Mouse (Mus musculus) urinary bladder, adult 2 months (tissue): Measurements from ENCODE around the gene Msi2. TPM values are rescaled to one million over a fixed set of nuclear protein-coding genes. Genes with fewer than 3 reads are reported as not detected.

Experiments
- DNase-seq: peaks from one replicate; pipeline ENCODE4 v3.0.0; 2022; ENCODE audit warnings: low spot score
- polyA plus RNA-seq: library from polyadenylated mRNA; depleted of rRNA; stranded (reverse); fragments of >200 nt; gene quantifications from 2 replicates; pipeline ENCODE4 v1.2.3, GENCODE M21; 2012

Gene Msi2
- polyA plus RNA-seq, 1 experiment = 44.7 TPM

DNA sequence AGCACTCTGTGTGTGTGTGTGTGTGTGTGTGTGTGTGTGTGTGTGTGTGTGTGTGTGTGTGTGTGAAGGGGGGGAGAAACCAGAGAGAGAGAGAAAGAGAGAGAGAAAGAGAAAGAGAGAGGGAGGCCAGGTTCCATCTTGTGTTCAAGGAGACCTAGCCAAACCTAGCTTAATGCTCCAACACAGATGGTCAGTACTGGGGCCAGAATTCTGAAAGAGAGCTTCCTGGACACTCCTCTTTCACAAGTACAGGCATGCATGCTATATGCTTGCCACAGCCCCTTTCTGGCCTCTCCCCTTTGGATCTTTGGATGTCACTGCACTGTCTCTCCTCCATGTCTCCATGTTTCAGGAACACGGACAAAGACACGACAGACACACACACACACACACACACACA lies 41.7 kb downstream of the Msi2 start:
- no peak for DNase-seq

DNA sequence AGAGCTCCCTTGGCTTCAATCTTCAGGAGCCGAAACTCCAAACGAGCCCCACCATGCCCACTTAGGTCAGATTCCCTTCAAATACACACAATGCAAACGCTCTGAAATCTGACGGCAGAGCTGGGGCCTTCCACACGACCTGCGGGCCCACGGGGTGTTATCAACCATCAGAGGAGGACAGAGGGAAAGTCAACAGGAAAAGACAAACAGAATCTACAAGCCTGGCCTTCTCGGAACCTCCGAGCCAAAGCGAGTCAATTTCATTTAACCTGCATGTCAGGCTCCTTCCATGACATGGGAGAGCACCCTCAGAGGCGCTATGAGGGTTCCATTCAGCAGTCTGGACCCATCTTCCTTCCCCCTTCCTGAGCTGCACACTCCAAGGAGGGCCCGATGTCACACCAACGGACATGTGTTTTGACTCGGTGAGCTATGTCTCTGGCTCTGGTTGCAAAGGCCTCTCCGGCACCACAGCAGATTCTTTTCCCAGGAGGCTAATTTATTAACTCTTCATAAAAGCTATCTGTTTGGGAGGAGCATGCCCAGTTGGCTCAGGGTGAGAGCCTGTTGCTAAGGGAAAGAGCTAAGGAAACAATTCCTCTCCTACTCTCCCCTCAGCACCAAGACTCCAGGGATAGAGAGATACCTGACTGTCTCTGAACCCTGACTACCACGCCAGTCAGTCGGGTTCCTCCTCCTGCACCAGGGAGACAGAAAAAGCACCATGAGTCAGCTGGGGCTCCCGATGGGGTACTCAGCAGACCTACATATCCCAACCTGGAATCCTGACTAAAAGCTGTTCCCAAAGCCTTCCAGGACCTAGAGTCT lies 42.6 kb downstream of the Msi2 start:
- no peak for DNase-seq

- no peak for DNase-seq
These were observed 44.2 kb downstream of the Msi2 start for GRCm38 (mm10) chr11:88674075-88674474.

GRCm38 (mm10) chr11:88670925-88671324 lies 47.4 kb downstream of the Msi2 start:
- no peak for DNase-seq

GRCm38 (mm10) chr11:88669106-88669505 lies 49.2 kb downstream of the Msi2 start:
- DNase-seq = no peak

- DNase-seq = no peak
These were observed 50.0 kb downstream of the Msi2 start for GRCm38 (mm10) chr11:88668345-88668744.

- DNase-seq = no peak
These were observed 52.5 kb downstream of the Msi2 start for GRCm38 (mm10) chr11:88665799-88666198.

DNA sequence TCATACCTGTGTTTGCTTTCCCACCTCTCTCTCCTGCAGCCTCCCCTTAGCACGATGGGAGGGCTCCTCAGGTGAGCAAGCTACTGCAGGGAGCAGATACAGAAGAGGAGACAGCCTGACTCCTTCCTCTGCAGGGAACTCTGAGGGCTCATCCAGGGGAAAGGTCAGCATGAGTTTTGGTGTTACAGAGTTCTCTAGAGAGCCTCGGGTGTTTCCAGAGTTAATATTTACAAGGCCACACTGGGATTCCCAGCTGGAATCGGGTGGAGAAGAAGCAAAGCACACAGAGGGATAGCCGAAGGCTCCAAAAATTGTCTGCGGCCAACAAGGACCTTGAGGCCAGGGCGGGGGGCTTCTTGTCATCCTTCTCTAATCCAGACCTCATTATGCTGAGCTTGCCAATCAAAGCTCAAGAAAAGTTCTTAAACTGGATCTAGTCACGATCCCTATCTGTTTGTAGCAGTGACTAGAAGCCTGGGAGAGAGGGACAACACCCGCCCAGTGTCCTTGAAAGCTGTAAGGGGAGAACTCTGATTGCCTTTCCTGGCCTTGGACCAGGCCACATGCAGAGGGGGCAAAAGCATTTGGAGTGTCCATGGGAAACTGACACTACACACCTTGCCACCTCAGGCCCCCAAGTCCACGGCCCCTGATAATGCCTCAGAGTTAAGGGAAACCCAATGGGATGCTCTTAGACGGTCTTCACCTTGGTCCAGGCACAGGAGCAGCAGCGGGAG lies 56.7 kb downstream of the Msi2 start:
- no peak for DNase-seq

DNA sequence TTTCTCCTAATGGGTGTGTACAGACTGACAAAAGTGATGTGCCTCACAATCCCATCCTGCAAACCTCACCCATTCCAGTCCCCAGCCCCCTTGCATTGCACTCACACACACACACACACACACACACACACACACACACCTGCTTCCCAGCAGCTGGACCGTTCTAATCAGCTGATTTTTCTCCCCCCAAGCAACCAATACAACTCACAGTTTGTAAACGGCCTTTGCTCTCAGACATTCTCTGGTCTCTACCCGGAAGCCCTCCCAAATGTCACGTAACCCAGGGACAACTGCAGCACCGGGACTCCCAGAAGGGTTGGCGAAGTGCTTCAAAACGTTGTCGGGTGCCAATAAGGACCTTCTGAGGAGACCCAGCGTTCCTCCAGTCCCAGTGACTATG lies 57.9 kb downstream of the Msi2 start:
- no peak for DNase-seq

- DNase-seq = no peak
These were observed 59.4 kb downstream of the Msi2 start for GRCm38 (mm10) chr11:88658926-88659325.

DNA sequence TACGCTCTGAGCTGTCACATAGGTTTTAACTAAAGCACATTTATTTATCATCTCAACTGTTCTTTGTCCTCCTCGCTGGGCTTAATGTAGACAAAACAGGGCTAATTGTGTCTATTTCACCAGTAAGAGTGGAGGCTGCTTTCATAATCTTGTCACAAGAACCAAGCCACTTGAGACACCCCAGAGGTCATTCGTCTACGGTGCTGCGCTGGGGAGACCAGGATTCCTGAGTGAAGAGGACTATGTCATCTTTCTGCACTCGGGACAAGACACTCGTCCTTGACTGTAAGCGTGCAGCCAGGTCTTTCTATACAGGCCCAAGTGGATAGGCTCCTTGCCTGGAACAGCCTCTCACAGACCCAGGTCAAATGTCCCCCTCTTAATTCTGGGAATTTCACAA lies 62.5 kb downstream of the Msi2 start:
- no peak for DNase-seq

DNA sequence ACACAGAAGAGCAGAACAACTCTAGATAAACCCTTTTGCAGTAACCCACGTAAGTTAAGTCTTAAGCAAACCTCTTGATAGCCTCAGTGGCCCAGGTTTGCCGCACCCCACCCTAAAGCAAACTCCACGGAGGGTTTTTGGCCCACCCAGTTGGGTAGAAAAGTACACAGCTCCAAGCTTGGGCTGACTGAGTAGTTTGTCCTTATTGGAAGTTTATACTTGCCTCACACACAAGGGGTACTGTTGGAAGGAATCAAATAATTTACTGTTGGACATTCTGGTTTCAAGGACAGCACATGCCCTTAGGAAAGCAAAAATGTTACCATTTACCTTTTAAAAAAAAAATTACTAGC lies 63.1 kb downstream of the Msi2 start:
- DNase-seq = no peak

GRCm38 (mm10) chr11:88654391-88655213 lies 63.7 kb downstream of the Msi2 start:
- DNase-seq = no peak

DNA sequence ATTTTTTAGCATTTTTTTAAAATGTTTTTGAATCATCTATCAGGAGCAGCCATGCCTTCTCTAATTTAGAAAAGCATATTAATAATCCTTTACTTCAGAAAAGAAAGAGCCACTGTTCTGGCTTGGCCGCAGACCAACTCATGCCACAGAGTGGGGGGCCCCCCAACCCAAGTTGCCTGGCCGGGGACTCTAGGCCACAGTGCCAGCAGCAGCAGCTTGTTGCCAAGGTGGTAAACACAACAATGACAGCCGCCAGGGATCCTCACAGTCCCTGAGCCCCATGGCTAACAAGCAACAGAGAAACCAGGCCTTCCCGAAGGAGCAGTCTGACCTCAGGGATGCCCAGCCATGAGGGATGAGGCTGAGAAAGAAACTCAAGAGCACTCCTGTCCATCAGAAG lies 68.0 kb downstream of the Msi2 start:
- DNase-seq = no peak

DNA sequence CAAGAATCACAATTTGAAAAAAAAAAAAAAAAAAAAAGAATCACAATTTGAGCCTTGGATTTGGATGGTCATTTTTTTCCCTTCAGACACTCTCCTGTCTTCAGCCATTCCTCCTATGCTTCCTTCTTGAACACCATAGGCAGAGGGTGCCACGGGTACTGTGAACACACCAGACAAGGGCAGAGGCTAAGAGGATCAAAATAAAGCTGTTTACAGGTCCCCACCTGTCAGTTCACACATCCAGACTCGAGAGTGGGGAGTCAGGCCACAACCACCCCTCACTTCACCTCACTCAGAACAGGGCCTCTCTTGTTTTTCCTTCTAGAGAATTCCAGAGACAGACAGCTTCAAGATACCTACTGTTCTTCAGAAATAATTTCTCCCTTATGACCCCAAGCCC lies 69.3 kb downstream of the Msi2 start:
- no peak for DNase-seq

- no peak for DNase-seq
These were observed 69.9 kb downstream of the Msi2 start for GRCm38 (mm10) chr11:88648407-88648806.

DNA sequence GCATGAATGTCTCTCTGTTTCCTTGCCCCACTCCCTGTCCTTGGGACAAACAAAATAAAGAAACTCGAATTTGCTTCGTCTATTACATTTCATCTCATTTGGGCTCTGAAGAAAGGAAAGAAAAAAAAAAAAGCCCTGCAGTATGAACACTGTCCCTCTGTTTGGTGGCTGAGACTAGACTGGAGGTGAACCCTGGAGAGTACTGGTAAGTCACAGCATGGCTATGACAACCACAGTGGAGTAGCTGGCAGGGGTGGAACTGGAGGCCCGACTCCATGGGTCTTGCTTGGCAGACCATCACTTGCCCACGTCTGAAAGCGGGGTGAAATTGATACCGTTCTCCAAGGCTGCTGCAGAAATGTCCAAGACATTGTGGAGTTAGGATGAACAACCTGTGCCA lies 71.8 kb downstream of the Msi2 start:
- DNase-seq = no peak

DNA sequence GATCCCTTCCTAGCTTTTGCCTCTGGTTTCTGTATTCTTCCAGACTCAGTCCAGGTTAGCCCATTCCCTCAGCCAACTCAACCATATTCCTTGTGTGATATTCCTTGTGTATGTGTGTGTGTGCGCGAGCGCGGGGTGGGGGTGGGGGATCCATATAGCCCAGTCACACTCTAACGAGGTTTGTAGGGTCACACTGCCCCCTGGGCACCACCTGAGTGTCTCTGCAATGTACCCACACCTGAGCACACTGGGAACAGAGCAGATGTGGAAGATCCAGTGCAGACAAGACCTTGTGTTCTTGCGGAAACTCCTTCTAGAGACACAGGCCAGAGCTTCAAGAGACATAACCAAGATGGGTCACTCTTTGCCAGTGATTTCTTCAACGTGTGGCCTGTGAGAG lies 72.5 kb downstream of the Msi2 start:
- no peak for DNase-seq

- no peak for DNase-seq
These were observed 73.6 kb downstream of the Msi2 start for GRCm38 (mm10) chr11:88644719-88645118.

- DNase-seq = no peak
These were observed 78.5 kb downstream of the Msi2 start for GRCm38 (mm10) chr11:88639862-88640261.

- DNase-seq = no peak
These were observed 79.3 kb downstream of the Msi2 start for GRCm38 (mm10) chr11:88638936-88639542.

GRCm38 (mm10) chr11:88638254-88638653 lies 80.1 kb downstream of the Msi2 start:
- DNase-seq = no peak
